Mouse (Mus musculus): ENCODE results near the gene Nwd2.

Nwd2 gene

DNA sequence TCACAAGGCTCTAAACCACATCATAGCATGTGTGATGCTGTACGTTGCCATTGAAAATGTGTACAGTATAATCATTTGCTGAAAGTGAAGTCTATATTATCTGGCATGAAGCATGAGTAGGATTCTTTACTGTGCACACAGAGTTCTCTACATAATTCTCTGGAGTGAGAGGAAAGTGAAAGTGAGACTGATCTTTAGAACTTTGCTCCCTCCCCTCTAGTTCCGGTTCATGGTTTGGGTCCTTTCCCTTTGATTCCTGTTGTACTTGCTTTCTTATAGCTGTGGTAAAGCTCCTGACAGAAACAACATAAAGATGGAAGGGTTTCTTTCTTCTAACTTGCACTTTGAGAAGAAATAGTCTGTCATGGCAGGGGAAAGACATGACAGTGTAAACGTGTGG lies 107.0 kb downstream of the Nwd2 start:
- DNase-seq = no peak

DNA sequence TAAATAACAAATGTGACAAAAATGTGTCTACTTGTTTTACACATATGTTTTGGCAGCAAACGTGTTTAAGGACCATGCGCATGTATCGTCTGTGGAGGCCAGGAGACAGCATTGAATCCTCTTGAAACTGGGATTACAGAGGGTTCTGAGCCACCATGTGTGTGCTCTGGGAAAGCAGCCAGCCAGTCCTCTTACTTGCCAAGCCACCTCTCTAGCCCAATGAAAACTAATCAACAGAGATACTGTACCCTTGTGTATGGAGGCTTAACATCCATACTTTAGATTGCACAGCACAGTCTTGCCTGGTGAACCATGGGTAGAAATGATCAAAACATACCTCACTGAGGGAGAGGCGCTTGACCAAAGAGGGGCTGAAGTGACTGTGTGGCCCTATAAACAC lies 117.0 kb downstream of the Nwd2 start:
- no peak for DNase-seq

DNA sequence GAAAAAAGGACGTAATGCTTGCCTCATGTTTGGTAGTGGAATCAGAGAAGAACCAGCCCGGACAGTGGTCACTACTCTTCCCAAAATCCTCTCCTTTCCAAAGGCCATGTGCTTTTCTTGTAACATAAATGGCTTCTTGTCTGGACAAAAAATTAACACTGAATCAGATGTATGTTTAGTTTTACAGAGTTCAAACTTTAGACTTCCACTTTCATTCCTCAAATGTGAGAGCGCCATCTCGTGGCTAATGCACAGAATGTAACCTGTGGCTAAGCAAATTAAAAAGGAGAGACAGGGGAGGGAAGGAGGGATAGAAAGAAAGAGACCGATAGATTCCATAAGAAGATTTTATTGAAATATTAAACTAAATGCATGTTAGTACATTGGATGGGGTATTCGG lies 117.8 kb downstream of the Nwd2 start:
- DNase-seq = peak; percentile 67

DNA sequence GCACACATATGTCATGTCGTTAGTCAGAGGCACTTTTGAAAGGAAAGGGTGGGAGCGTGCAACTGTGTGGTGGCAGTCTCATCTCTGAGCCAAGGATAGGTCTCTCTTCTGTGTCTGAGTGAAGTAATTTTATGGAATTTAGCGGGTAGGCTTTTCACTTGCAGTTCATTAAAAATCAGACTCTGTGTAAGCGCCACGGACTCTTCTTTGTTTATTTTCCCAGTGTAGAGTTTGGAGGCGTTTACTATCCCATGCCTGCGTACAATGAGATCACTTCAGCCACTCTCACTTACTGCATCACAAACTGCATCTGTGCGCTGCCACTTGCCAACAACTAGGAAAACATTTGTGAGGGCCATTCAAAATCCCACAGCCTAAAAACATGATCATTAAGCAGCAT lies 118.6 kb downstream of the Nwd2 start:
- DNase-seq = no peak

DNA sequence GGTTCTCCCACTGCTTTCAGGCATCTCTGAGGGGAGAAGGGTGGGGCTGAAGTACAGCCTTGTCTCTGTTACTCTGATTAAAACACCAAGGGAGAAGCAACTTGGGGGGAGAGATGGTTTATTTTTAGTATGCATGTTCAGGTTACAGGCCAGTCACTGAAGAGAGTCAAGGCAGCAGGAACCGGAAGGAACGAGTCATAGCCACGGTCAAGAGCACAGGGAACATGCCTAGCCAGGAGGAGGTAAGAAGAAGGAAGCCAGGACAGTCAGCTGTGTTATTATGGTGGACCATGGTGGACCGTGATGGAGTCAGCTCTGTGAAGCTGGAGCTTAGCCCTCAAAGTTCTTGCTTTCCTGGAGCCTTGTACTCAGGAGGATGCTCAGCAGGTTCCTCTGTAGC lies 119.3 kb downstream of the Nwd2 start:
- no peak for DNase-seq

DNA sequence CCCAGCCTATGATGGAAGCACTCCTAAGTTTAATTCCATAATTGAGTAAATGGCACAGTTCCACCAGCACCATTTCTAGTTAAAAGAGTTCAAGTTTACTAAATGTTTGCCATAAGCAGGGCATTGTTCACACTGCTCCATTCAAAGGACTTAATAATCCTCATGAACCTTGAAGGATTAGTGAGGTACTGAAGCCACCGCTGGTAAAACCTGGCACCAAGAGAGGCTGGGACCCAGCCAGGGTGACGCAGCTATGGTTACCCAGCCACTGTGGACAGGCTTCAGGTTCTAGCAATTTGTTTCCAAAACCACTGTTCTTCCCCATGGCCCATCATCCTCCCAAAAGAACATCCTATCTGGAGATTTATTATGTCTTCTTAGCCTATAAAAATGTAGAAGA lies 124.1 kb downstream of the Nwd2 start:
- DNase-seq = no peak

DNA sequence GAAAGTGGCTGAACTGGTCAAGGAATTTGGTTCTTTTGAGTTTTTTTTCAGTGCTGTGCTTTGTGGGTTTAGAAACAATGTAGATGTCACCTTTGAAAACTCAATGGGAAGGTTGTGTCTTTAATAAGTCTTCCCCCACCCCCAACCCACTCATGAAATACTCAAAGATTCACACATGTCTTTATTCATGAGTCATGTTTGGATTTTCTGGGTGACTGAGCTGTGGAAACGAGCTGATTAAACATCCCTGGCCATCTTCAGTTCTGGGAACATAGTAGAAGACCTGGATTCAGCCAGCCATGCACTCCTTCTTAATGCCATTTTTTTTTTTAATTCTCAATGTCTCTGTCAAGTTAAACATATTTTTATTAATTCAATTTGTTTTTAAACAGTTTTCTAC lies 124.7 kb downstream of the Nwd2 start:
- no peak for DNase-seq

DNA sequence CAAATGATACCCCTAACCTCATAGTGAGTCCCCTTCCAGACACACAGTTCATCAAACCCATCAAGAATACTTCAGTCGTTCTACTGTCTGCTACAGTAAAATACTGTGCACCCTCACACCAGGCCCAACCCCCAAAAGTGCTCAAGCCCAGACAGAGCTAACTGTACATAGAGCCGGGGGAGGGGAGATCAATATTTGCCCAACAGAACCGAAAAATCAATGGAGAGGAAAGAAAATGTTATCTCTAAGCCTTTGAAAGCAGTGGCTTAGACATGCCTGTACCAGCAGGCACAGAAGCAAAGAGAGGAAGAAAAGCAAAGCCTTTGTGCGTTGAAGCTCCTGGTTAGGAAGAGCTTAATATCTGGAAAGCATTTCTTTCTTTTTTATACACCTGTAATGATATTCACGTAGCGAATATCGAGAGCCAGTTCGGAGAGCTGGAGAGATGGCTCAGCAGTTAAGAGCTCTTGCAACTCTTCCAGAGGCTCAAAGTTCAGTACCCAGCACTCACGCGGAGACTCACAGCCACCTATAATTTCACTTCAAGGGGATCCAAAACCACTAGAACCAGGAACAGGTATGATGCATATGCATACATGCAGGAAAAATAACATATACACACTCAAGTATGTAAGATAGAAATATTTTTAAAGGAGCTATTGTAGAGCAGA lies 139.4 kb downstream of the Nwd2 start:
- no peak for DNase-seq

DNA sequence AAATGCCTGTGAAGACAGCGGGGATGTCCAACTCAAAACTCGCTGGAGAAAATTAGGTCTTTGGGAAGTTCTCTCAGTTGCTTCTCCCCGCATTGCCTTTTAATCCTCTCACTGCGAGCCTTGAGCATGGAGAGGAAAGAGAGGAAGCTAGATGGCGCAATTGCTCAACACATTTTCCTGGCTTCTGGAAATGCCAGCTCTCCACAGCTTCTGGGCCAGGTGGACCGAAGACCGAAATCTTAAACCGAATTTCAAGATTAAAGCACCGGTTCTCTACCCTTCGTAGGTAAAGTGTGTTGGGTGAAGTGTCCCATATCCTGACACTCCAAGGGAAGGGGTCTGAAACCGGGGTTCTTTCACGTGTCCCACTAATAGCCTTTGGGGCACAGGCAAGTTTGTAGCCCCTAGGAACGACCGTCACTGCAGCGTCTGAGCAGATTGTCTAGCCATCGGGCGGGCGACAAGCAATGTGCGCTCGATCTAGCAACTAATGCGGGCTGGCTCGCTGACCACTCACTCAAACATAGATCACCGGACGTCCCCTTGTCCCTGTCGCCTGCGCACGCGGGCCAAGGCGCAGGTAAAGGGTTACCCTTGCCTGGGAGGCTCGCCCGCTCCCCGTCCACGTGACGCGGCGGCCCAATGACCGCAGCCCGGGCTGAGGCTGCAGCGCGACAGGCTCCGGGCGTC lies 163.1 kb downstream of the Nwd2 start, which contains the start of gene 0610040J01Rik:
TSS of gene 0610040J01Rik (plus strand) at position 545 of the 690 bp plus-strand sequence.
- peak; percentile 25 for DNase-seq

DNA sequence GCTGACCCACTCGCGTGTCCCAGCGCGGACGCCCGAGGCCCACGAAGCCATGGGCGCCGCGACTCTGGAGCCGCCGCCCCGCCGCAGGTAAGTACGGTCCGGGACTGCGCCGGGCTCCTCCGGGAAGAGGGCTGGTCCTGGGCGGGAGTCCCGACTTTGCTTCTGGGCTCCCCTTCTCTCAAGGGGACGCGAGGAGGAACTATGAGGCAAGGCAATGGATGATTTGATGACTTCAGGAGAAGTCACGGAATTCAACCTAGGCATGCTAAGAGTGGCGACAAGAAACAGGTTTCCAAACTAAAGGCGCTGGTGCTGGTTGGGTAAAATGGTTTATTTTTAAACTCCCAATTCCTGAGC lies 163.6 kb downstream of the Nwd2 start:
- no peak for DNase-seq

DNA sequence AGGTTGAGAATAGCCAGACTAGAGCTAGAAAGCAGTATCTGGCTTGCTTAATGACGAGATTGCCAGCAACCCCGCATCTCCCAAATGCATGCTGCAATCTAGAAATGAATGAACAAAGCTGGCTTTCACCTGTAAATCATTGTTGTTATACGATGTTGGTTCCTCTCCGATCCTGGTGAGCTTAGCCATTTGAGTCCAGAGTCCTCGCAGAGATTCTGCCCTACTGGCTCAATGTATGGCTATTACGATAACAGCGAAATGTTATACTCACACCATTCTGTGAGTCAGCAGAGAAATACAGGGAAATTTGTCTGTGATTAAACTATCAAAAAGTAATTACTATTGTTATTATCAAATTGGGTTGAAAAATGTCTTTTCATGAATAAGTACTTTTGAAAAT lies 167.7 kb downstream of the Nwd2 start:
- no peak for DNase-seq

DNA sequence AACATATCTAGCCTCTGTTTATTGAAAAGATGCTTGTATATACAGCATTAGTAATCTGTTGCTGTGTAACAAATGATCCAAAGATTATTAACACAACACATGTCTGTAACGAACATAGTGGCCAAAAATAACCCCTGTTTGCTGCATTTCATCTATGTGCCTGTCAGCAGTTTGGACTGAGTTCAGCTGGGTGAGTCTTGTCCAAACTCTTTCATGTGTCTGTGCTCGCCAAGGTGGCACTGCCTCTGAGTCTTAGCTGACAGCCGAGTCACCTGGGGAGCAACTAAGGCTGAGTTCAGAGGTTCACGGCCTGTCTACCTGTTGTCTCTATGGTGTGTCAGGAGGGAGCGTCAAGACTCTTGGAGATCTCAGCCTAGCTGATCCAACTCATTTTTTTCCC lies 168.4 kb downstream of the Nwd2 start:
- DNase-seq = no peak

DNA sequence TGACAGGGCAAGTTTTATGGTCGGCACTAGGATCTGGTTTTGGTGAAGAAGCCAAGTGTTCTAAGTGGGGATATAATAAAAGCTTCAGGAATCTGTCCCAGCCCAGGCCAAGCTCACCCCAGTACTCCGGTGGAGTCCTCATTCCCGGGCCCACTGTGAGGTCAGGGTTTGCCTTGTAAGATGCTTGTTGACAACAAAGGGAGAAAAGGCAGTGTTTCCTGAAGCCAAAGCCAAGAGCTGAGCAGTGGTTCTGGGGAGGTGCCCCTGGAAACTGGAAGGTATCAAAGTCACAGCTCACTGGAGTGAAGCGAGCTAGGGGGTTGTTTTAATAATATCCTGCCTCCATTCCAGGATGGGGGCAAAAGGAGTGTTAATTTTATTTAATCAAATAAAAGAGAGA lies 170.1 kb downstream of the Nwd2 start:
- no peak for DNase-seq

DNA sequence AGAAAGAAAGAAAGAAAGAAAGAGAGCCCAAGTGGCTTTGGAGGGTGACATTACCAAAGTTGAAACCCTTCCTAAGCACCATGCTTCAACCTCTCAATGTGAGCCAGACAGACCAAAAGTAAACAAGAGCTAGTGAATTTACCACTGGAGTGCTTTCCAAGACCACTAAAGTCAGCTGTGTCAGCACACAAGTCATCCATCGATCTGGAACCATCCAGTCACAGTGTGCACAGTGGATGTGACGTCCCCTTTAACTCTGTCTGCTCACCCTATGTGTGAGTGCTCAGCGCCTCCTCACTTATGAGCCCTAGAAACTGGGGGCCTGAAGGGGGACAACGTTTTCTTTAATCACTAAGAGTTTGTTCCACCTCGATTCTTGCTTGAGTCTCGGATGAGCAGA lies 170.6 kb downstream of the Nwd2 start:
- no peak for DNase-seq

DNA sequence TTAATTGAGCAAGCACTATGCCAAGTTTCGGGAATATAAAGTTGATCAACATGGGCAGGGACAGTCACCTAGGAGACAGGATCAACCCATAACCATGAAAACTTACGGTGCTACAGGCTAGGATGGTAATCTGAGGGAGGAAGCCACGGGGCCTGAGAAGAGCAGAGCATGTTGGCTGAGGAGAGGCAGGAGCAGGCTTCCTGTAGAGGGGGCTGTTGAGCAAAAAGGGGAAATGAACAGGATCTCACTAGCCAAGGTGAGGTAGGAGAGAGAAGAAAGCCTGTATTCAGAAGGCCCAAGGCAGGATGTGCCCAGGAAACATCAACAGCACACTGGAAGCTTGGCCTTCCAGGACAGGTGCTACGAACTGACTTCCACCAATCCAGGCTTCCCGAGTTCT lies 172.3 kb downstream of the Nwd2 start:
- DNase-seq = peak; percentile 30

DNA sequence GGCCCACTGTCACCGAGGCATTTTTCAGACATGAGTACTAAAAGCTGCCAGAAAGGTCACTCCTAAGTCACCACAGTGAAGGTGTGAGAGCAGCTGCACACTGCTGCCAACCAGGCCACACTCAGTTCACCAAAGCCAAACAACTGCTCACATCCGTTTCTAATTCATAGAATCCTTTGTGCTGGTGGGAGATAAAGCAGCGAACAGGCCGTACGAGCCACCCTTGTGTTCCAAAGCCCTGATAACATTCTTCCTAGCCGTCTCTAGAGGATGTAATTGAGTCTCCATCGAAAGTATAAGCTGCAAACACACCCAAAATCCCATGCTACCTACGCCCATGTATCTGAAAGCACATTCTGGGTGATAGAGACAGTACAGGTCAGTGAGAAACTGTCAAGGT lies 173.0 kb downstream of the Nwd2 start:
- DNase-seq = no peak

DNA sequence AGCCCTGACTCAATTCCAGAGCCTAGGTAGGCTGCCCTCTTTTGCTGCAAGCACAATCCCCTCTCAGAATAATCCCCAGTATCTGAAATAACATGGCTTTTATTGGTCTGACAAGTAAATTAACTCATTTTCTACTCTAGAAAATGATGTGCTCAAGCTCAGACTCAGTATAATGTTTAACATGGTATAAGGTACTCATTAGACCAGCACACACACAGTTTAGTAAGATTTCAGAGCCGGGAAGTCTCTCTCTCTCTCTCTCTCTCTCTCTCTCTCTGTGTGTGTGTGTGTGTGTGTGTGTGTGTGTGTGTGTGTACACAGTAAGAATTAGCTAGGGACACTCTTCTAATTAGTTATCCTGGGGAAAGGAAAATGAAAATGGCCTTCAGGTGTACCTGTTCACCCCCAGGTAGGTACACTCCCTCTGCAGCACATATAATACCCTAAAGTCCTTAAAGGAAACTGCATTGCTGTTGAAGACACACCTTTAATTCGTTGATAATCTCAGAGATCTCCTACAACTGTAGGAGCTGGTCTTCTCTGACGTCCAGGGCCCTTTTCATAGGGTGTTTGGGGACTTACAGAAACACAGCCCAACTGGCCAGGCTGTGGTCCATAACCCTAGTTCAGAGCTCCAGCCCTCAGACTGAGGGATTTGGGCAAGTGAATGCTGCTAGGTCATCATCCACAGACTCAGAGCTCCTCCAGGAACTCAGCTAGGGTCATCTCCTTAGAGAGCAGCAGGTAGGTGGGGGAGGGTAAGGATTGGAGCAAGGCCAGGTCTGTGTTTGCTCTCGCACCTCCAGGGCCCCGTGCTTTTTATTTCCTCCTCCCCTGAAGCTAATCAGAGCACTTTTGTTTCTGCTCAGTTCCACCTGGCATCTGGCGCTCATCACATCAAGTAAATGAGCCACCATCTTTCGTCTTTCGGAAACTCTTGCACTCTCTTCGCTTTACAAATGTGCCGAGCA lies 174.7 kb downstream of the Nwd2 start:
- DNase-seq = no peak

DNA sequence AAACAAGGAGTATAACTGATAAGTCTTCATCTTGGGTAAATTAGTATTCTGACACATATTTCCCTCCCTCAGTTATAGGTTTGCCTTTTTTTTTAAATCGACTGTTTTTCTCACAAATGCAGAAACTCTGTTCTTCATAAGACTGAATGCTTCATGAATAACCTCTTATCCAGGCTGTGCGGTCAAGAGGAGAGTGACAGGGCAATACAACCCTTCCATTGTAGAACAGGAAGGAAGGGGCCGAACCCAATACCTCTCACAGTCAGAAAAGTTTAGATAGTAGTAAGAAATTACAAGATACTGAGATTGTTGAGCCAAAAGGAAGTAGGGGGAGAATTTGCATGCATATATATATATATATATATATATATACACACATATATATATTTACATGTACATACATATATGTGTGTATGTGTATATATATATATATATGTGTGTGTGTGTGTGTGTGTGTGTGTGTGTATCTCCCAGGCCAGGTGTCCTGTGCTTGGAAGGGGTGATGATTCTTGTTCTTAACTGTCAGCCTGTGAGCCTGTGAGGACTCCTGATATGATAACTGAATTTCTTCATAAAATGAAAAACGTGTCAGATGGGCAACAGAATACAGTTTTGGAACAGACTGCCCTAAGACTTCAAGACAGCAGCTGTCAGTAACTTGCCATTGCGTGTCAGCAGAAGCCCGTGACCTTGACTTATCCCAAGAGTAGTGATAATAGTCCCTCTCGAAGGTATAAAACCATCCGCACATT lies 175.9 kb downstream of the Nwd2 start:
- DNase-seq = no peak

DNA sequence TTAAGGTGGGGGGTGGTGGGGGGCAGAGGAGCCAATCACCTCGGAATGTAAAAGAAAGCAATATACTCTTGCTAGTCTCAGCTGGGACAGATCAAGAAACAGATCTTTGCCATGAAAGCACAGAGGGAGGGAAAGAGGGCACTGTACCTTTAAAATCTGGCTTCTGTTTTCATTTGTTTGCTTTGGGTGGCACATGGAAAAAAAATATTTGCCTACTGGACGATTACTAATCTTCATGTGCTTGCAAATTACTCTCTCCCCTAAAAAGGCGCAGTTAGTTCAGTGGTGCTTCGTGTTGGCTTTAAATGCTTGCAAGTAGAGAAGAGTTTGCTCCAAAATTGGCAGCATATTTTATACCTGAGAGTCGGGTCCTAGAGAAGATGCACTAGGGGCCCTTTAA lies 177.0 kb downstream of the Nwd2 start:
- no peak for DNase-seq

DNA sequence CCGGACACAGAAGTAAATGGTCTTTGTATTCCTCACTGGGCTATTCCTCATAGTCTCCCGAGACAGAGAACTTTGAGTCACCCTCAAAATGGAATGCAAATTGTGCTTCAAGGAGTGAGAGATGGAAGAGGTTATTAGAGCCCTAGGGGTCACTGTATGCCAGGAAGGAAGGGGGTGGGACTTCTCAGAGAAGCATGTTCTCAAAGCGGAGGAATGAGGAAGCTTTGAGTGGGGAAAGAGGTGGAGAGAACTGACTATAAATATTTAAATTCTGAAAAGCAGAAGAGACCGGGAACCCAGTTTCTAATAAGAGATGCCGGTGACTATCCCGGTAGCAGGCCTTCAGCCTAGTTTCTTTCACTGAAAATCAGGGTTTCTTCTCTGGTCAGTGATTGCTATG lies 178.1 kb downstream of the Nwd2 start:
- no peak for DNase-seq

DNA sequence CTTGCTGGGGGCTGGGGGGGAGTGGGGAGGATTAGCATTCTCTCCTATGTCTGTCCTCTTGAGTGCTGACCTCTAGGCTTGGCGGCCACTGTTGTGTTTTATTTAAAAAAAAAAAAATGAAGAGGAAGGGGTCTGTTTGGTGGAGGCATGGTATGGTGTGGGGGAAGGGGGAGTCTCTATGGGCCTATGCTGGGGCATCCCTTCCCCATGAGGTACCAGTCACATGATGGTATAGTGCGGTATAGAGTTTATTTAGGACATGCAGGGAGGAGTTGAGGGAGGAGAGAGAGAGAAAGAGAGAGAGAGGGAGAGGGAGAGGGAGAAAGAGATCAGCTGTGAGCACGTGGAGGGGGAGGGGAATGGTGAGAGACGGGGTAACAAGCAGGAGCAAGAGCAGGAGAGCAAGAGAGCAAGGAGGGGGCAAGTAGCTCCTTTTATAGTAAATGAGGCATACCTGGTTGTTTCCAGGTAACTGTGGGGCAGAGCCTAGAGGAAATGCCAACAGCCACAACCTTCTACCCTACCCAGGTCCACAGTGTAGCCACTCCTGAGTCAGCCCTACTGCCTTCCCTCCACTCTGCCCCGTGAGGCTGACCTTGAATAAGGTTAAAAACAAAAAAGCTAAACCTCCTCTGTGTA lies 178.6 kb downstream of the Nwd2 start:
- no peak for DNase-seq

DNA sequence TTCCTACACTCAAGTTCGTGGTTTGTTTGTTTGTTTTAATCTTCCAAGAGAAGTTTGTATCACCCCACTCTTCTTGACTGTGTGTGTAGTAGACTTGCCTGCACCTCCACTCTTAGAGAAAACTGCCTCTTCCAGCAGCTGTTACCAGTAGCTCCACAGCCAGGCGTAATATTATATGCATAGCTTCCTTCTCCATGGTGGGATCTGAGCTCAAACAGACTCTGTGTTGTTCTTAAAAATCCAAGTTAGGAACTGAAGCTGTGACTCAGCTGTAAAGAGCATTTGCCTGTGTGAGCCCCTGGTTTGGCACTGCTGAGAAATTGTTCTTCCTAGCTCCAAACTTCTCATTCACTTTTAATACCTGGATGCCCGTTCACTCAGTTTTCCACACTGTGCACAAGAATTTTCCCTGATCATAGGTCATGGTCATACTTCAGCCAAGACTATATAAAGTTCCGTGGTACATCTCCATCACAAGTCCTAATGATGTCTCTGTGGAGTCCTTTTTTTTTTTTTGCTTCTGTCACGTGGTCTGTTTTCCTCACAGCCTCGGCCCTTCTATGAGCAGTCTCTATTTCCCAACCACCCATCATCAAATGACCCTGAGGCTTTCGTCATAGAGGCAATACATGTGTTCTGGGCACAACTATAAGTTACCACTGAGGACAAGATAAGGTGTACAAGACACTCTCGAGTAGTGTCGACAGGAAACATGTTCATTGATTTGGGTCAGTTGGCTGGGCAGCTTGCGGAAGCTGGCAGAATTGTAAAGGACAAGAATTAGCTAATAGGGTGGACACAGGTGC lies 179.7 kb downstream of the Nwd2 start:
- DNase-seq = no peak
